Mouse (Mus musculus) cerebellum, adult 18-20 months (tissue): Measurements from ENCODE around the gene Csrnp2.

ENCODE experiments used
- DNase-seq, 2 experiments: peaks; one replicate each; pipeline ENCODE4 v3.0.0; 2021

The Csrnp2 gene

DNA sequence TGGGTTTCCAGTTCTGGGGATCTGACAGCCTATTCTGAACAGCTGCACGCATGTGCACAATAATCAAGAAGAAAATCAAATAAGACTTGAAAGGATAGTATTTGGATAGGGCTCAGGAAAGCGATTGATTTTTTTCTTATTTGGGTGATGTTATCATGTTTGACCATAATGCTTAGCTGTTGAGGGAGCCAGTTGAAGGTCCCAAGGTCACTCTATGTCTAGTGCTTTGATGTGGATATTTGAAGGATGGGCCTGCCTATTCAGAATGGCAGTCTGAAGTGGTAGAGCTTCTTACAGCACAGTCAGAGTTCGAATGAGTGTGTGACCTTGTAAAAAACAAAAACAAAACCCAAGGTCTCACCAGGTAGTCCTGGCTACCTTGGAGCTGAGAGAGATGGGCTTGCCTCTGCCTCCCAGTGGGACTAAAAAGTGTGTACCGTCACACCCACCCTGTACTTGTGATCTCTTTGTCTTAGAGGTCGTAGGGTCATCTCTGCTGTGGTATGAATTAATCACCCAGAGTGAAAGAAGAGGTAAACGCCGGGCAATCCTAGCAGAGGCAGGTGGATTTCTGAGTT is 21.3 kb downstream of the Csrnp2 start:
- no peak for DNase-seq

DNA sequence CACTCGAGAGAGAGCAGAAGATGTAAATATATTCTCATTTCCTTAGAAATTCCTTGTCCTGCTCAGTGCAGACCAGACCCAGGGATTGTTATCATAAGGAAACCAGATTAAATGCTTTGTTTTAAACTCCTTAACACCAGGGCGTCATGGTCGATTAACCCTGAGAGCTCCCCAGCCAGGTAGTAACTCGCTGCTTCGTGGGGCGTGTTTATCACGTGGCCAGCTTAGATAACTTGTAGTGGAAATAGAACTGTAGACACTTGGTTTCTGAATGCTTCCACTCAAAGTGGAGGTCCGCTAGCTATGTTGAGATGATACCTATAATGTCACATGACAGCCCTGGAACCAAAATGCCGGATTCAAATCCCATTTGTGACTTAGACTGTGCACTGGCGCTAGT is 25.3 kb downstream of the Csrnp2 start:
- no peak for DNase-seq

DNA sequence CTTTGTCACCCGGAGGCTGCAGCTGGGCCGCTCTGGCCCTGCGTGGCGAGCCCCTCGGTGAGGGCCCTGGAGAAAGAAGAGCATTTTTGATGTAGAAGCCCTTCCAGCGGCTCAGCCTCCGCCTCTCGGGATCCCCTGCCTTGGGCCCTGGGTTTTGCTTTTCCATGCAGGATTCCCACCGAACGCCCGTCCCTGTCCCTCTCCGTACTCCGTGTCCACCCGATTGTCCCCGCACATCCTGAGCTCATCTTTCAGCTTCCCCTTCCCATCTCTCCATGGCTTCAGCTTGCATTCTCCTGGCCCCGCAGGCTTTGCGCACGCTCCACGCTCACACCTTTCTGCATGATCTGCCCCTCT is 26.1 kb downstream of the Csrnp2 start:
- no peak for DNase-seq

DNA sequence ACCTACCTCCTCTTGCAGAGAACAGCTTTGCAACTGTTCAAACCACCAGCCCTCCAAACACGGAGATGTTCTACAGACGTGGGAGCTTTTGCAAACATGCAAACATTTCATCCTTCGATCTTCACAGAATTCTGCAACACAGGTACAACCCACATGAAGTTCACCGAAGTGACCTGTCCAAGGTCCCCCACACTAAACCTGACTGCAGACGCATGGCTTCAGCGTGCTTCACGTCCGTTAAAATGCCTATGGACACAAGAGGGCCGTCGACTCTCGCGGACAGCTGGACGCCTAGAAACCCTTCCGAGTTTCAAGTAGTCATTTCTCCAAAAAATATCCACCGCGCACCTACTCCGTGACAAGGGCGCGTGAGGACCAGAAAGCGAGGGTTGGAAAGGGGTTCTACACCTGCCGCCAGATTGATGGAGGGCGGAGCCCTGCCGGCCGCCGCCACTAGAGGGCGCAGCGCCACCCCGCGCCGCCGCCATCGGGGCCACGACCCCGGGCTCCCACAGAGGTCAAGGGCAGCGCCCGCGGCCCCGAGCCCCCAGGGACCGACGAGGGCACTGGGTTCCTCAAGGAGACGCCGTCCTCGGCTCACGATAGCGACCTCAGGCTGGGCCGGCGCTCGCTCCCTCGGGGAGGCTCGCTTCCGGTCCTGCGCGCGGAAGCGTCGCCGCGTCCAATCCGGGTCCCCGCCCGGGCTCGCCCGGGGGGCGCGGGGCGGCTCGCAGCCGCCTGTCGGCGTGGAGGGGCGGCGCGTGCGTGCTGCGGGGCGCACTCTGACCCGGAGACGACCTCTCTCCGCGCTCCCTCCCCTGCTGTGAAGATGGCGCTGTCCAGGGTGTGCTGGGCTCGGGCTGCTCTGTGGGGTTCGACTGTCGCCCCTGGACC is 26.7 kb downstream of the Csrnp2 start, which contains the start of gene Letmd1:
Letmd1 (plus strand) TSS at position 729 of the 894 bp plus-strand sequence.
- DNase-seq, result peak; percentile 81 to 86

DNA sequence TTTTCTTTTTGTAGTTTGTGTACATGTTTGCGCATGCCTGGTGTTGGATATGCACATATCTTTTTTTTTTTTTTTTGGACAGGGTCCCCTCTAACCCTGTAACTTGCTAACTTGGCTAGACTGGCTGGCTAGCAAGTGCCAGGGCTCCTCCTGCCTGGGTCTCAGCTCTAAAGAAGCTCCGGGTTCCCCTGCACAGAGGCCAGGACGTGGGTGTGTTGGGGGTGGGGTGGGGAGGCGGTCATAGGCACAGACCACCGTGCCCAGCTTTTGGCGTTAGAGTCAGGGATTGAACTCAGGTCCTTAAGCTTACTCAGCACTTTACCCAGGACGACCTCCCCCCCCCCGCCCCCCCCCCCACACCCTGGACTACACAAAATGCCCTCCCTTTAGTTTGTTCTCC is 27.6 kb downstream of the Csrnp2 start:
- DNase-seq, result no peak

DNA sequence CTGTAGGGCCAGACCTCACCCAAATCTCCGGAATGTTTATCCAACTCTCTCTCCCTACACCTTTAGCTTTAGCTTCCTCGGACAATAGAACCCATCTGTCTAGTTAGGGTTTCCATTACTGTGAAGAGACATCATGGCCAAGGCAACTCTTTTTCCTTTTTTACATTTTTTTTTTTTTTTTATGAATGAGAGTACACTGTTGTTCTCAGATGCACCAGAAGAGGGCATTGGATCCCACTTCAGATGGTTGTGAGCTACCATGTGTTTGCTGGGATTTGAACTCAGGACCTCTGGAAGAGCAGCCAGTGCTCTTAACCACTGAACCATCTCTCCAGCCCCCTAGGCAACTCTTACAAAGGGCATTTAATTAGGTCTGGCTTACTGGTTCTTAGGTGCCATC is 29.9 kb downstream of the Csrnp2 start:
- no peak for DNase-seq

DNA sequence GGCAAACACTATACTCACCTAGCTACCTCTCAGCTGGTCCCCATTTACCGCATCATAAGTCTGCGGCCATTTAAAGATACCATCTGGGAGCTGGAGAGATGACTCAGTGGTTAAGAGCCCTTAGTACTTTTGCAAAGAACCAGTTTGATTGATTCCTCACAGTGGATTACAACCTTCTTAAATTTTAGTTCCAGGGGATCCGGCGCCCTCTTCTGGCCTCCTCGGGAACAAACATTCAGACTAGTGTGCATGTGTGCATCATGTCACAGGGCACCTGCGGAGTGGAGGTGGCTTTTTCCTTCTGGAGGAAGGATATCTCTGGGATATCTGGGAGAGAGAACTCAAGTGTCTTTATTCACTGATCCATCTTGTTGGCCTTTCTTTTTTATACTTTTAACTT is 31.6 kb downstream of the Csrnp2 start:
- peak; percentile 64 to 70 for DNase-seq

DNA sequence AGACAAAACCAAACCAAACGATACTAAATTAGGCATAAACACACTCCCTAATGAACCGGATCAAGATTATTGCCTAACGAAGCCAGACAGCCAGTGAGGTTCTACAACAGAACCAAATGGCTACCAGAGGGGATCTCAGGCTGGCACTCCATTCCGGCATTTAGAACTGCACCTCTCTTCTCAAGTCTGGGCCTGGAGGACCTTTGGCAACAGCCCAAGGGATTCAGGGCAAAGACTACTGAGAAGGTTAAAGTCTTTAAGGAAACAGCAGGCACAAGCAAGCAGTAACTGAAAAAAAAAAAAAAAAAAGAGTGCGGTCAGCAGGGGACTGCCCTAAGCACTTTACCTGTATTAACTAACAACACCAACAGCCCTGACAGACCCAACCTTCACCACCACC is 33.2 kb downstream of the Csrnp2 start:
- no peak for DNase-seq

DNA sequence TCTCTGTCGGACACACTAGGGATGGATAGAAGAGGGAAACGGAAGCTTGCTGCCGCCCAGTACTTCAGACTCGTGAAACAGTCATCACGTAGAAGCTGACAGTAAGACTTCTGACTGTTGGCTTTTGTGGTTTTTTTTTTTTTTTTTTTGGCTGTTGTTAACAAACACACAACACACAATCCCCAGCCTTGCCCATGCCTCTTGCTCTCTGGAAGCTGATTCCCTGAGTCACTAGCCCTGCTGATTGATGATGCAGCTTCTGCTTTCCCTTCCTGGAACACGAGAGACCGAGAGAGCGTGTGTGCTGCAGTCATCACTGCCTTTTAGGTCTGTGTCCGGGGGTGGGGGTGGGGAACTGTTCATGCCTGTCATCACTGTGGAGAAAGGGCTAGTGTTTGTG is 33.6 kb downstream of the Csrnp2 start:
- no peak for DNase-seq

DNA sequence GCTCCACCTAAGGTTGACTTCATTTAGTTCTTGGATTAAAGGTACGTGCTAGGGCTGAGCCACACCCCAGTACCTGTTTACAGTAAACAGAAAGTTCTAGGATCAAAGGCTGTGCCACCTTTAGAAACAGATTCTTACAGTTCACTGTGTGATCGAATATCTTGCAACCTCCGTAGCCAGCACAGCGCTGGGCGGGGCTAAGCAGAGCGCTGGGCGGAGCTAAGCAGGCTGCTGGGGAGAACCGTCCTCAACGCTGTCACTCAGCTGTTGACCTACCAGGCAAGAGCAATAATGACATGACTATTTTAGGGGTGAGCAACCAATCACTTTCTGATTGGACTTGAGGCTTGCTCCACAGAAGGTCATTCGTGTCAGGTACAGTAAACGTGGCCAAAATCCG is 34.3 kb downstream of the Csrnp2 start:
- DNase-seq, result no peak

DNA sequence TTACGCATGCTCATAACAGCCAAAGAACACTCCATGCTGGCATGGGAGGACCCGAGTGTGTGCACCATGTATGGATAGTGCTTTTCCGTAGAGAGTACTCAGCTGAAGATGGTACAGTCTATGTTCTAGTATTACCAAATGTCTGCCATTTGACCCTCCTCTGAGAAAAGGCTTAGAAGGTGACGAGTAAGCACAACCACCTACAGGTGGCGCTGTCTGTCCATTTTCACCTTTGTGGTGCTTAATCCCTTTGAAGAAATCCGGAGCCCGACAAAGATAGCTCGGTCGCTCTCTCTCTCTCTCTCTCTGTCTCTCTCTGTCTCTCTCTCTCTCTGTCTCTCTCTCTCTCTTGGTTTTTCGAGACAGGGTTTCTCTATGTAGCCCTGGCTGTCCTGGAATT is 37.2 kb downstream of the Csrnp2 start:
- peak; percentile 63 to 71 for DNase-seq

DNA sequence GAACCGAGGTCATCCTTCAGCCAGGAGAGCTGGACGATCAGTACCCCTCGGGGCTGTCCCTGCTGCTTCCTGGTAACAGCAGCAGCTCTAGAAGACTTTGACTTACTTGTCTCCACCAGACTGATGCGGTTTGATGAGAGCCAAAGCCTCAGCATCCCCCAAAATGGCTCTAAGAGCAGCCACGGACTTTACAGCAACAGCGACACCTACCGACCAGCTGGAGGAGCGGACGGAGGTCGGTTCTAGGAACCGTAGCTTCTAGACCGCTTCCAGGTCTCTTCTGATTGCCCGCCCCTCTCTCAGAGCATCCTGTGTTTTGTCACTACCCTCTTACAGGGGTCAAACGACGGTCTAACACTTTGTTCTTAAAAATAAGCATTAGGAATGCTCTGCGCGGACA is 37.9 kb downstream of the Csrnp2 start:
- DNase-seq, result peak; percentile 72 to 83

DNA sequence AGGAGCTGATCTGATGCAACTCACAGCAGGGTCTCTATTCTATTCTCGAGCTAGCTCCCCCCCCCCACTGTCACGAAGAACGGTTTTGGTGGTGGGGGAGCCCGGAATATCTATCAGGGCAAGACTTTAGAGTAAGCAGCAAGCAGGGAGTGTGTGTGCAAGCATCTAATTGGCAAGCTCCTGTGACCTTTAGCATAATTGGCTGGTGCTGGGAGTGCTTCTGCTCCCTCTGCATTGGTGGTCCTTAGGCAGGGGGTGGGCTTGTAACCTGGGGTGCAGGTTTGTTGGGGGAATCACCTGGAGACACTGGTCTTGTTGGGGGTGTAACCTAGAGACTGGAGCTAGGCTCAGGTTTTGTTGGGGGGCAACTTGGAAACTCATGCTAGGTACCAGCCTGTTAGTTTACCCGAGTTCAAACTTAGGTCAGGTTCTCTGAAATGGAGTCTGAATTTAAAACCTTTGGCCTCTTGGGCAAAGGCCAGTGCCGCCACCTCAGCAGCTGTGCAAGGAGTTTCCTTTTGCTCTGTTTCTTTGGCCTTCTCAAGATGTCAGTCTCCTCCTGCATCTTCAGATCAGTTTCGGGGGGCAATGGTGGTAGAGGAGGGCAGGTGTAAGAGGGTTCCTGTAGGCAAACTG is 38.8 kb downstream of the Csrnp2 start:
- DNase-seq, result no peak

DNA sequence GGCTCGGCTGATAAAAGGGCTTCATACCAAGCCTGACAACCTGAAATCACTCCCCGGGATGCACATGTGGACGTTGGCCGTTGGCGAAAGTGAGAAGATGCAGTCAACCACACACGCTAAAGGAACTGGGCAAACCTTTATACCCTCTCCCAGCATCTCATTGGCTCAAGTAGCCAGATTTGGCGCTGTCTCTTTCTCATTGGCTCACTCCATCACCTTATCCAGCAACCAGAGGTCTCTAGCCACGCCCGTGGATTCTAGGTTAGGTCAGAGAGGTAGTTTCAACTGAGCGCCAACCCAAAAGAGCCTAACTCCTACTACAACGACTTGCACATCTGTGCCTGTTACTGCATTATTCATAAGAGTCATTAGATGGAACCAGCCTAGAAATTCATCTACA is 42.8 kb downstream of the Csrnp2 start:
- DNase-seq, result no peak

DNA sequence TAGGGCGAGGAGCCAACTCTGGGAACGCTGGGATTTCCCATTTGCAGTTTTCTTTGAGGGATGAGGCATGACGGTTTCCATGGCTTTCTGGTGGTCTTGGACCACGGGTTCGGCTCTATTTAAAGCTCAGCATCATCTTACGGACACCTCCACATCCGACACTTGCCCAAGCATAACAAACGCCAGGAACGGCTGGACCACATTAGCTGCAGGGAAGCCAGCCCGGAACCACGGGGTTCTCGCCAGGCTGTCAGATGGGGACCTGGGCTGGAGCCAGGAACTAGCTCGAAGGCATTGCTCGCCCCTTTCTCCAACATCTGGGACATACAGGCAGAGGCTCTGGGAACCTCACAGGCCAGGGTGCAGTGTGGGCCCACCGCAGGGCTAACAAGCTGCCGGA is 44.0 kb downstream of the Csrnp2 start:
- peak; percentile 50 to 52 for DNase-seq

DNA sequence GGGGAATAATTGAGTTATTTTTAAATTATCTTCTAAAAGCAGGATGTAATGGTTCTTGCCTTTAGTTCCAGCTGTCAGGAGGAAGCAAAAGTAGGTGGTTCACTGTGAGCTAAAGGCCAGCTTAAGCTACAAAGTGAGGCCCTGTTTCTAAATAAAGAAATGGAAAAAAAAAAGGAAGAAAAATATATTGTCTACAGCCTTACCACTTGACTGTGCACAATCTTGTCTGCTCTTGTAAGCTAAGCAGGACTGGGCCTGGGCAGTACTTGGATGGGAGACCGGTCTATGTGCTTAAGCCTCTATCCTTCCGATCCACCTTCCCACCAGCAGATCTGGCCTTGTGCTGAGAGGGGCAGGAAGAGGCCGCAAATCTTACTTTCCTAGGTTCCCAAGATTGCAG is 45.8 kb downstream of the Csrnp2 start:
- no peak for DNase-seq

DNA sequence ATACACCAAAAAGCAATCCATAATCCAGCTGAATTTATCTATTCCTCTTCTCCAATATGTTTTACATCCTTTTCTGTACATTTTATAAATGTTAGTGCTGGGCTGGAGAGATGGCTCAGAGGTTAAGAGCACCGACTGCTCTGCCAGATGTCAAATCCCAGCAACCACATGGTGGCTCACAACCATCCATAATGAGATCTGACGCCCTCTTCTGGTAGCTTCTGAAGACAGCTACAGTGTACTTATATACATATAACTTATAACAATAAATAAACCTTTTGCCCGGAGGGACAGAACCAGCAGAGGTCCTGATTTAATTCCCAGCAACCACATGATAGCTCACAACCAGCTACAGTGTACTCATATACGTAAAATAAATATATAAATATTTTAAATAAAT is 46.7 kb downstream of the Csrnp2 start:
- no peak for DNase-seq

DNA sequence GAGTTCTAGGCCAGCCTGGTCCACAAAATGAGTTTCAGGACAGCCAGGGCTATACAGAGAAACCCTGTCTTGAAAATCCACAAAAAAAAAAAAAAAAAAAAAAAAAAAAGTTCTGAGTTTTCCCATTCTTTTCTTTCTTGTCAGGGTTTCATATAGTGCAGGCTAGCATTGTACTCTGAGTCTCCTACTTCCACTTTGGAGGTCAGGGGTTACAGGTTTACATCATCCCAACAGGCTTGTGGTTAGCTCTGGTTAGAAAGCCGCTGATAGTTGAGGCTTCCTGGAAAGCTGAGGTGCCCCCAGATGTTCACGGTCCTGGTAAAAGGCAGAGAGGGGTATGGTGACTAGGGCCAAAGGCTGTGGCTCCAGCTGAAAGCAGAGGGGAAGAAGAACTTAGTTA is 48.4 kb downstream of the Csrnp2 start:
- no peak for DNase-seq

DNA sequence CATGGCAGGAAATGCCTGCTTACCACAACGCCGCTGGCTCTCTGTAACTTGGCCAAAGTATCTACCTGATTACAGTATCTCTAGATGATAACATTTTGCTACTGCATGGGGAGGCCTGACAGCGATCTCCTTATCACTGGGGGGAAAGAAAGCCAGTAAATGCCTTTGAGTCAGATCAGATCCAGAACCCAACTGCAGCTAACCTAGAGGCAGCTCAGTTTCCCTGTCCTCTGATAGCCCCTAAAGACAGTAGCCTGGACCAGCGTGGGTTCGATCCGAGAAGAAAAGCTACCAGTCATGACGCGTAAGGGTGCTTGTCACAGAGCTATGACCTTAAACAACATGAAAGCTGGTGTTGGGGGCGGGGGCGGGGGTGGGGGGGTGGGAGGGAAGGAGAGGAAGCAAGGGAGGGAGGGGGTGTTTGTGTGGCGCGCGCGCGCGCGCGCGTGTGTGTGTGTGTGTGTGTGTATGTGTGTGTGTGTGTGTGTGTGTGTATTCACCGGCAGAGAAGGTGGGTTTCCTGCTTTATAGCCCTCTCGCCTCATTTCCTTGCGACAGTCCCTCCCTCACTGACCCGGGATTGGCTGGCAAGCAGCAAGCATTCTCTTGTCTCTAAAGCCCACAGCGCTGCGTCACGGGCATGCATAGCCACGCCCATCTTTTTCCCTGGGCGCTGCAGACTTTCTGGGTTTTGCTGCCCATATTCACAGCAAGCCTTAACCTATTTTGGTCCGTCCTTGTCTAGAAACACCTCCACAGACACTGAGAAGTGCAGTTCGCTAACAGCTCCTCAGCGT is 52.0 kb downstream of the Csrnp2 start:
- peak; percentile 77 to 88 for DNase-seq

DNA sequence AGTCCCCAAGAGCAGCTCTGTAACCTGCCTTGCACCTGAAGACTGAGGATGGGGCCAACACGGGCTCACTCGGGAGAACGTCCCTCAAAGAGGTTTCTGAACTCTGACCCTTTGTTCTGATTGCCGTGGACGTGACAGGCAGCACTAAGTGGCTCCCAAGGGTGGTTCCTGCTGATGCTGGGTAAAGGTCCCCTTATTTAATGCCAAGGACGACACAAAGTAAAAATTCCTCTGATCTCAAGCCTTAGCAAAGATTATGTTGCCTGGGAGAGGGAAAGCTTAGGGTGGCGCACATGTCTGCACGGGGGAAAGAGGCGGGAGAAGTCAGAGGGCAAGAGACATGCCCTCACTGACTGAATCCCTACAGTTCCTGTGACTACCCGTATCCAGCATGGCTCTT is 58.8 kb downstream of the Csrnp2 start:
- no peak for DNase-seq

DNA sequence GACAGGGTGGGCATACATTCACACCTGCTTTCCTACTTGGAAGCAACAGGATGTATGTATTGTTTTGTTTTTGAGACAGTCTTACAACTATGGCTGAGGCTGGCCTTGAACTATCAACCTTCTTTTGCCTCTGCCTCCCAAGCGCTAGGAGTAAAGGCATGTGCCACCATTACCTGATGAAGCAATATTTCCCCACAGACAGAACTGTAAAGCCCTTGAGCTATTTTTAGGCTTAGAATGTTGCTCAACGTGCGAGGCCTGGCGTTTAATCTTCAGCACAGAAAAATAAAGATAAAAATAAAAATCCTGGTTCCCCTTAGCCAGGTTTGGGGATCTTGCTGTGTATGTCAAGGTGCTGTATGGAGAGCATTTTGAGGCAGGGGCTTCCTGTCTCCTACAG is 59.2 kb downstream of the Csrnp2 start:
- DNase-seq, result no peak

DNA sequence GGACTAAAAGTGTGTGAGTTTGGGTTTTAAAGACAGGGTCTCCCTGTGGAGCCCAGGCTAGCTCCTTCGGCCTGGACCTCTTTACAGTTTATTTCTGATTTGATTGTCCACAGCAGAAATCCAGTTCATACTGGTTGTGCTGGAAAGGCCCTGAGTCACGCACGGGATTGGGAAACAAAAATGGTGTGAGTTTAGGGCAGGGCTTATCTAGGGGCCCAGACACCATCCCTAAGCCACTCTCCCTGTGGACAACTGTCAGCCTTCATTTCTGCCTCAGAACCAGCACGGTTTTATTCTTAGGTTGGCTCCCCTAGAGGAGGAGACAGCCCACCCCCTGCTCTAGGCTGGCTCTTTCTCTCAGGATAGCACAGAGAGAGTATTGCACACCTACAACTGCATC is 62.1 kb downstream of the Csrnp2 start:
- no peak for DNase-seq

DNA sequence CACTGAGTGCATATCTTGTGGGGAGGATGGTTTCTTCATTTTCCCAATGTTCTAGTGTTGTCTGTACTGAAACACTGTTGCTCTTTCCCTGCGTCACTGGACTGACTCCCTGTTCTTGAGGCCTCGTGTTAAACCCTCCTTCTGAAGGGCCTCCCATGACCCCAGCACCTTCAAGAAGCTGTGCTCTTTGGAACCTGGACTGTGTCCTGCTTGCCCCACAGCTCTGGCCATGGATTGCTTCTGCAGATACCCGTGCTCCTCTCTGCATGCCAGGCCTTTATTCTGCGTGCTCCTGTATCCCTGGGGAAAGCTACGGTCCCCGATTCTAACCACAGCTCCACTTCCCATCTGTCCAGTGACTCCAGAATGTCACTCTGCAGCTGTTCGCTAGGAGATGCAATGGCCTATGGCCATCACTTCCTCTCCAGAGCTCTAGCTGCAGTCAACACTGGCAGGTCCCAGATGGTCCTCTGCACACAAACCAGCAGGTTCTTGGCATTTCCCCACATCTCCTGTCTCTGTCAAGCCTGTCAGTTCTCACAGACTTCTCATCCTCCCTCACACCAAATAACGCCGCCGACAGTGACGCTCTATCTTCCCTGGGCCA is 65.2 kb downstream of the Csrnp2 start:
- peak; percentile 41 to 58 for DNase-seq
